ENCODE assay signal across 12 mouse cellular contexts in the genomic region with DNA sequence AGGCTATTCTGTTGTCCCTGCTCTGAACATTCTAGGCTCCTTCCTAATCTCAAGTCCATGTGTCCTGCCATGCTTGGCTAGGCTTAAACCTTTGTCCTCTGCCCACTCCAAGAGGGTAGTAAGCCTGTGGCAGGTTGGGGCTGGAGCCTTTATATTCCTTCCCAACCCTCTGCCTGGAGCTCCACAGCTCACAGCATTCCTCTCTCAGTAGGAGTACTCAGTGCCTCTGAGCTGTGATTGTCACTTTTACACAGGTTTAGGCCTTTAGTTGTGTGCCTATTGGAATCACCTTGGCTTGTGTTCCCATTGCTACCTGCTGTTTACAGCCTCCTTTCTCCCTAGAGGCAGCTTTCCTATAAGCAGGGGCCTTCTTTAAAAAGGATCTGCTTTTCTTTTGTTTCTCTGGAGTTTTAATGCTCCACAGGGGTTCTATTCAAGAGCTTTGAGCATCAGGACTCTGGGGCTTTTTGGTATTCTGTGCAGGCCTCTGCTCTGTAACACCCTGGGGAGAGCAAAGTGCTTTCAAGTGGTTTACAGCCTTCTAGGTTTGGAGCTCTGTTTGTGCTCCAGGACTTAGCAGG.
A peak's percentile ranks its signal among the peaks of the same experiment; 100 is the strongest.
DNase-seq lines count a peak whose midpoint lies in the region; ATAC-seq lines count a peak whose summit lies in the region.
"Had no signal": no experiment of that assay in that cellular context is flagged by ENCODE, and none has a peak within 500 bp of the region (broad histone marks: within the 10 kb centered on the region; RNA-seq: fewer than 3 reads in every experiment).

No protein-coding gene starts in this region.

- ATAC-seq in hindbrain, embryonic 11.5 days (ENCODE audit: low FRiP score): peak; percentile 84
- ATAC-seq in forebrain, embryonic 13.5 days: peak; percentile 77
- peak; percentile 79 for ATAC-seq in midbrain, embryonic 11.5 days (ENCODE audit: low FRiP score)
- ATAC-seq: intestine, postnatal 0 days had no signal

- H3K4me3 ChIP-seq in hindbrain, embryonic 11.5 days (ENCODE audit: low read depth, low read length): no peak overlapping the region
- H3K4me3 ChIP-seq in hindbrain, embryonic 10.5 days: no peak overlapping the region
- H3K4me3 ChIP-seq in forebrain, embryonic 13.5 days: no peak overlapping the region
- no peak overlapping the region for H3K4me3 ChIP-seq in midbrain, embryonic 11.5 days (ENCODE audit: low read depth, low read length)
- H3K4me3 ChIP-seq: stomach, embryonic 15.5 days had no signal

- no peak overlapping the region for H3K9ac ChIP-seq in hindbrain, embryonic 11.5 days (ENCODE audit: low read depth, low read length)
- H3K9ac ChIP-seq in forebrain, embryonic 13.5 days: no peak overlapping the region
- H3K9ac ChIP-seq in midbrain, embryonic 11.5 days (ENCODE audit: low read length): no peak overlapping the region
- H3K9ac ChIP-seq: stomach, embryonic 15.5 days had no signal

- no peak overlapping the region for H3K4me2 ChIP-seq in hindbrain, embryonic 11.5 days (replicated peaks; ENCODE audit: low read depth, low read length)
- no peak overlapping the region for H3K4me2 ChIP-seq in forebrain, embryonic 13.5 days
- no peak overlapping the region for H3K4me2 ChIP-seq in midbrain, embryonic 11.5 days
- H3K4me2 ChIP-seq: heart, embryonic 11.5 days; stomach, embryonic 15.5 days had no signal

- no peaks in the 10 kb centered on the region for H3K9me3 ChIP-seq in hindbrain, embryonic 11.5 days (ENCODE audit: control insufficient read depth, low read length)
- no peaks in the 10 kb centered on the region for H3K9me3 ChIP-seq in hindbrain, embryonic 10.5 days
- H3K9me3 ChIP-seq in forebrain, embryonic 13.5 days (replicated peaks): no peaks in the 10 kb centered on the region
- no peaks in the 10 kb centered on the region for H3K9me3 ChIP-seq in midbrain, embryonic 11.5 days (ENCODE audit: control insufficient read depth, low read length)
- H3K9me3 ChIP-seq: stomach, embryonic 15.5 days had no signal

- DNase-seq in hindbrain, embryonic 11.5 days (ENCODE audit: low spot score): peak; percentile 6
- DNase-seq in hindbrain, embryonic 10.5 days (ENCODE audit: low spot score): no peak
- peak; percentile 4 for DNase-seq in Muller cell, postnatal 12 days (ENCODE audit: inconsistent ontology term)
- peak; percentile 87 for DNase-seq in midbrain, embryonic 11.5 days (ENCODE audit: low spot score, missing footprints)
- DNase-seq in heart, postnatal 36 days: no peak
- DNase-seq in thymus, postnatal 25 days: no peak
- DNase-seq in urinary bladder, postnatal 36 days (ENCODE audit: low spot score in 2 of 2): no peak
- DNase-seq: lung, adult 2 months had no signal

- intact Hi-C loops in heart, postnatal 36 days (cut with DNase I): no loop called here

- H3K4me1 ChIP-seq in hindbrain, embryonic 11.5 days (replicated peaks; ENCODE audit: control insufficient read depth, insufficient read depth, low read length): no peaks in the 10 kb centered on the region
- 0 out of 2 replicates have a peak, but pooled peaks cover 6% of the 10 kb centered on the region for H3K4me1 ChIP-seq in hindbrain, embryonic 10.5 days (replicated peaks)
- peaks cover 8% of the 10 kb centered on the region for H3K4me1 ChIP-seq in forebrain, embryonic 13.5 days
- 0 out of 2 replicates have a peak, but pooled peaks cover 5% of the 10 kb centered on the region for H3K4me1 ChIP-seq in midbrain, embryonic 11.5 days (ENCODE audit: control insufficient read depth, insufficient read depth, low read length)
- H3K4me1 ChIP-seq: stomach, embryonic 15.5 days had no signal

- H3K27me3 ChIP-seq in hindbrain, embryonic 11.5 days (ENCODE audit: control insufficient read depth, insufficient read depth, low read length): no peaks in the 10 kb centered on the region
- H3K27me3 ChIP-seq in hindbrain, embryonic 10.5 days (ENCODE audit: insufficient read depth, poor library complexity, severe bottlenecking): no peaks in the 10 kb centered on the region
- H3K27me3 ChIP-seq in forebrain, embryonic 13.5 days: no peaks in the 10 kb centered on the region
- H3K27me3 ChIP-seq in midbrain, embryonic 11.5 days (ENCODE audit: control insufficient read depth, insufficient read depth, low read length): no peaks in the 10 kb centered on the region
- H3K27me3 ChIP-seq: stomach, embryonic 15.5 days had no signal

- H3K27ac ChIP-seq in hindbrain, embryonic 11.5 days (ENCODE audit: low read depth, low read length): no peak overlapping the region
- no peak overlapping the region for H3K27ac ChIP-seq in hindbrain, embryonic 10.5 days
- H3K27ac ChIP-seq in forebrain, embryonic 13.5 days: 0 out of 2 replicates have a peak overlapping the region, but pooled peaks have one; percentile 19
- H3K27ac ChIP-seq in midbrain, embryonic 11.5 days (ENCODE audit: low read depth, low read length): no peak overlapping the region
- H3K27ac ChIP-seq: stomach, embryonic 15.5 days had no signal

- no peaks in the 10 kb centered on the region for H3K36me3 ChIP-seq in hindbrain, embryonic 11.5 days (ENCODE audit: control insufficient read depth, insufficient read depth, low read length)
- H3K36me3 ChIP-seq in hindbrain, embryonic 10.5 days: no peaks in the 10 kb centered on the region
- H3K36me3 ChIP-seq in forebrain, embryonic 13.5 days (ENCODE audit: poor library complexity, severe bottlenecking): no peaks in the 10 kb centered on the region
- no peaks in the 10 kb centered on the region for H3K36me3 ChIP-seq in midbrain, embryonic 11.5 days (ENCODE audit: control insufficient read depth, insufficient read depth, low read length)
- H3K36me3 ChIP-seq: stomach, embryonic 15.5 days had no signal

Comparison
In these comparisons a context has a peak if more than half of its experiments do, and no peak if none do; other contexts are left out.
1. DNase-seq: peak in hindbrain, embryonic 11.5 days (single experiment), Muller cell, postnatal 12 days (single experiment) and midbrain, embryonic 11.5 days (single experiment); none in hindbrain, embryonic 10.5 days (single experiment), heart, postnatal 36 days (0 of 2), thymus, postnatal 25 days (single experiment) and urinary bladder, postnatal 36 days (0 of 2).
2. Peak in every context shown above with its lines, with median percentiles within 50 percentile points of each other: ATAC-seq.